In the genomic region with DNA sequence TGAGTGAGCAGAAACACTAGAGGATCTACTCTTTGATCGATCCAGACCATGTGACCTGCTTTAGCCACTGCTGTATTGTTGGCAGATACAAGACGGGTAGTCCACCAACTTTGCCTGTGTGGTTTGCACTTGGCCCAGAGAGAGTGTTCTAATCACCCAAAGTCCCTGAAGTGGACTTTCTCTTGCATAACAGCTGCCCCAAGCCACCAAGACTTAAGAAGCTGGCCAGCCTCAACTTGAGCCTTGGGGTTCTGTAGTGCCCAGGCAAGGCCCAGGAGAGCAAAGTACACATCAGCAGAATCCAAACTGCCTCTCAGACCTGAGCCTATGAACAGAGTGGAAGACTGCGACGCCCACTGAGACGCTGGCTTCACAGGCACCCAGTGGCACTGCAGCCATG, we compare ENCODE assay signal across 22 mouse cellular contexts. TPM values are rescaled to one million over a fixed set of nuclear protein-coding genes. Genes with fewer than 3 reads are reported as not detected.
DNase-seq lines count a peak whose midpoint lies in the region; ATAC-seq and TF ChIP-seq lines count a peak whose summit lies in the region.
"Had no signal": no experiment of that assay in that cellular context is flagged by ENCODE, and none has a peak within 500 bp of the region (broad histone marks: within the 10 kb centered on the region; RNA-seq: fewer than 3 reads in every experiment).

No protein-coding gene starts in this region.

- no peaks in the 10 kb centered on the region for H3K36me3 ChIP-seq in liver, adult 2 months (ENCODE audit: control insufficient read depth, insufficient read depth, low read length)
- no peaks in the 10 kb centered on the region for H3K36me3 ChIP-seq in liver, postnatal 0 days (replicated peaks; ENCODE audit: insufficient read depth, low read length)
- H3K36me3 ChIP-seq: heart, embryonic 10.5 days; hindbrain, embryonic 15.5 days; limb, embryonic 10.5 days; midbrain, embryonic 13.5 days had no signal

- no peak for TF ChIP-seq CTCF in liver, adult 2 months (IDR thresholded peaks at IDR 0.05; ENCODE audit: low read depth, low read length)
- no peak for TF ChIP-seq CTCF in liver, postnatal 0 days (IDR thresholded peaks at IDR 0.05; ENCODE audit: low read depth)

- intact Hi-C loops in left cerebral cortex, postnatal 10 days (cut with DNase I), result no loop called here

- H3K27ac ChIP-seq in liver, adult 2 months (replicated peaks; ENCODE audit: insufficient read depth, low read depth, low read length), result no peak overlapping the region
- no peak overlapping the region for H3K27ac ChIP-seq in liver, postnatal 0 days (ENCODE audit: low read depth)
- H3K27ac ChIP-seq: gastrocnemius, adult 2 months; heart, embryonic 10.5 days; hindbrain, embryonic 15.5 days; limb, embryonic 10.5 days; midbrain, embryonic 13.5 days had no signal

- TF ChIP-seq EP300 in liver, postnatal 0 days (IDR thresholded peaks at IDR 0.05; ENCODE audit: low read depth), result no peak

- peak; percentile 41; the same call in 1 of the 2 replicates for ATAC-seq in frontal cortex, adult (ENCODE audit: low TSS enrichment)
- no peak for ATAC-seq in liver, postnatal 0 days
- ATAC-seq: midbrain, embryonic 13.5 days; Patski had no signal

- H3K27me3 ChIP-seq in liver, adult 2 months (ENCODE audit: control insufficient read depth, insufficient read depth, low read length), result no peaks in the 10 kb centered on the region; the same call in 1 of the 2 replicates
- no peaks in the 10 kb centered on the region for H3K27me3 ChIP-seq in liver, postnatal 0 days (ENCODE audit: insufficient read depth, low read length)
- H3K27me3 ChIP-seq: hindbrain, embryonic 15.5 days; midbrain, embryonic 13.5 days; Patski had no signal

- no peak for TF ChIP-seq POLR2A in liver, adult 2 months (IDR thresholded peaks at IDR 0.05; ENCODE audit: extremely low read depth, insufficient read depth, low read length)

- H3K4me3 ChIP-seq in liver, adult 2 months (ENCODE audit: insufficient read depth, low read depth, low read length), result no peak overlapping the region
- no peak overlapping the region for H3K4me3 ChIP-seq in liver, postnatal 0 days (ENCODE audit: low read depth, low read length)
- H3K4me3 ChIP-seq: gastrocnemius, adult 2 months; heart, embryonic 10.5 days; hindbrain, embryonic 15.5 days; limb, embryonic 10.5 days; midbrain, embryonic 13.5 days had no signal

- 86% methylated on average over 5 of the region's 5 CpGs for WGBS in liver, adult 2 months
- WGBS in liver, postnatal 0 days (ENCODE audit: insufficient replicate concordance), result 72% methylated on average over 5 of the region's 5 CpGs

- no peak overlapping the region for H3K4me2 ChIP-seq in liver, postnatal 0 days (ENCODE audit: low read depth, low read length)
- H3K4me2 ChIP-seq: hindbrain, embryonic 15.5 days; midbrain, embryonic 13.5 days had no signal

- no peak overlapping the region for H3K9ac ChIP-seq in liver, adult 2 months (ENCODE audit: low read depth, low read length)
- no peak overlapping the region for H3K9ac ChIP-seq in liver, postnatal 0 days (replicated peaks)
- H3K9ac ChIP-seq: hindbrain, embryonic 15.5 days; midbrain, embryonic 13.5 days had no signal

- no peaks in the 10 kb centered on the region for H3K79me2 ChIP-seq in liver, adult 2 months (ENCODE audit: control insufficient read depth, insufficient read depth, low read length)

- H3K9me3 ChIP-seq in liver, postnatal 0 days (ENCODE audit: low read length), result no peaks in the 10 kb centered on the region
- H3K9me3 ChIP-seq: heart, embryonic 10.5 days; hindbrain, embryonic 15.5 days; limb, embryonic 10.5 days; midbrain, embryonic 13.5 days had no signal

- no peaks in the 10 kb centered on the region for H3K4me1 ChIP-seq in liver, adult 2 months (ENCODE audit: control insufficient read depth, insufficient read depth, low read length)
- no peaks in the 10 kb centered on the region for H3K4me1 ChIP-seq in liver, postnatal 0 days (ENCODE audit: insufficient read depth)

- no peak for DNase-seq in frontal cortex, postnatal 14 days (ENCODE audit: low spot score in 2 of 2)
- peak; percentile 62 for DNase-seq in liver, adult 2 months (ENCODE audit: extremely low read depth, low read depth, low spot score)
- no peak for DNase-seq in liver, postnatal 0 days
- DNase-seq in gonadal fat pad, adult 2 months (ENCODE audit: low read depth), result peak; percentile 42
- DNase-seq in lung, postnatal 36 days, result peak; percentile 80
- no peak for DNase-seq in left cerebral cortex, postnatal 10 days (ENCODE audit: extremely low spot score in 1 of 2, low spot score in 2 of 2)
- no peak for DNase-seq in Muller cell, postnatal 12 days (ENCODE audit: inconsistent ontology term)
- DNase-seq: cerebellum, adult 18-20 months; cerebellum, postnatal 14 days; gastrocnemius, adult 2 months; kidney, postnatal 14 days; liver; thymus, adult 2 months; thymus, postnatal 4 days had no signal

RNA-seq across cellular contexts. Expression of gene Rgma, which starts 37.0 kb away (rescaled TPM):
- 0.13 and 0.18 TPM in 2 replicates for total RNA-seq in liver, adult 2 months (2014; rRNA removed)
- polyA plus RNA-seq in liver, adult 2 months (2012; rRNA removed), result 0.28 and 0.37 TPM in 2 replicates
- polyA plus RNA-seq in liver, postnatal 0 days (2015; fragmentation: Nextera tagmentation; extraction: Ambion mirVana), result 0.12 TPM in 2 replicates
- polyA plus RNA-seq in gonadal fat pad, adult 2 months (2012; rRNA removed), result 21.1 and 30.6 TPM in 2 replicates
- total RNA-seq in left cerebral cortex, postnatal 10 days (2021), result 100 to 1,000 TPM; 151 to 153 TPM
- total RNA-seq: hematopoietic stem cell, adult 5-6 weeks; megakaryocyte, adult 5-6 weeks had no signal

Comparison
In these comparisons a context has a peak if more than half of its experiments do, and no peak if none do; other contexts are left out.
1. DNase-seq: peak in liver, adult 2 months (single experiment), gonadal fat pad, adult 2 months (single experiment) and lung, postnatal 36 days (single experiment); none in frontal cortex, postnatal 14 days (0 of 2), liver, postnatal 0 days (single experiment), left cerebral cortex, postnatal 10 days (0 of 2) and Muller cell, postnatal 12 days (single experiment).
2. RNA of gene Rgma, which starts 37.0 kb away (polyA plus RNA-seq): 21.1 to 30.6 TPM in gonadal fat pad, adult 2 months; 0.28 to 0.37 TPM in liver, adult 2 months and 0.12 TPM in liver, postnatal 0 days; every median in the first group is over 10 times any median in the second.